Mouse (Mus musculus): ENCODE data around the gene Hyal5.

- TF ChIP-seq CTCF (IDR thresholded peaks at IDR 0.05; ENCODE audit: borderline replicate concordance, extremely low read depth, insufficient read depth, insufficient read length) (peak; percentile 43; the same call in 1 of the 2 replicates), POLR2A (IDR thresholded peaks at IDR 0.05; ENCODE audit: borderline replicate concordance, extremely low read depth, insufficient read depth, insufficient read length, poor library complexity, severe bottlenecking) (no peak)
Observed at GRCm38 (mm10) chr6:24894146-24894873, 36.5 kb downstream of the Hyal5 start.

All from brain, embryonic 14.5 days (tissue).